In genomic region chr6:92943057-92943781, GRCm38 (mm10) we compare ENCODE assay signal across 9 mouse cellular contexts. TPM values are rescaled to one million over a fixed set of nuclear protein-coding genes. Genes with fewer than 3 reads are reported as not detected.
DNase-seq lines count a peak whose midpoint lies in the region; ATAC-seq lines count a peak whose summit lies in the region.
"Had no signal": no experiment of that assay in that cellular context is flagged by ENCODE, and none has a peak within 500 bp of the region (broad histone marks: within the 10 kb centered on the region; RNA-seq: fewer than 3 reads in every experiment).

Adamts9 (minus strand) TSS chr6:92943492.

- no peak within 1 kb of the TSS for H3K27ac ChIP-seq in hindbrain, embryonic 14.5 days

- H3K4me1 ChIP-seq in hindbrain, embryonic 14.5 days (replicated peaks; ENCODE audit: control insufficient read depth, insufficient read depth, low read length): peaks cover 31% of the 10 kb centered on the region

- peaks cover 66% of the 10 kb centered on the region for H3K27me3 ChIP-seq in hindbrain, embryonic 14.5 days (ENCODE audit: control insufficient read depth, insufficient read depth, low read length)

- peak; percentile 92 for DNase-seq in ZHBTc4 (ENCODE audit: low read depth, low spot score)
- DNase-seq in cerebellum, postnatal 25 days: peak; percentile 21 to 40
- DNase-seq in gastrocnemius, postnatal 10 days: peak; percentile 83
- DNase-seq in hindbrain, embryonic 14.5 days (ENCODE audit: low spot score): peak; percentile 41
- peak; percentile 46 to 91 for DNase-seq in left cerebral cortex, postnatal 10 days (ENCODE audit: extremely low spot score in 1 of 2, low spot score in 2 of 2)
- peak; percentile 73 for DNase-seq in skeletal muscle tissue, adult 2 months (ENCODE audit: low read depth, low spot score)

- peak within 1 kb of the TSS; percentile 56 for H3K9ac ChIP-seq in hindbrain, embryonic 14.5 days

- no peaks in the 10 kb centered on the region for H3K36me3 ChIP-seq in hindbrain, embryonic 14.5 days (replicated peaks; ENCODE audit: control insufficient read depth, insufficient read depth)

- intact Hi-C loops in left cerebral cortex, postnatal 10 days (cut with DNase I): loop anchor here (5.0 to 10.0 kb wide), 2 partner anchors 158 to 499 kb away; no protein-coding TSS in a partner anchor

- H3K9me3 ChIP-seq in hindbrain, embryonic 14.5 days (ENCODE audit: control insufficient read depth, low read length): peaks cover 8% of the 10 kb centered on the region; the same call in 1 of the 2 replicates

- peak within 1 kb of the TSS; percentile 95 for H3K4me2 ChIP-seq in hindbrain, embryonic 14.5 days (replicated peaks)

- ATAC-seq in hindbrain, embryonic 14.5 days (ENCODE audit: low FRiP score): peak; percentile 80
- ATAC-seq in megakaryocyte progenitor cell, adult 5-6 weeks (replicated peaks; ENCODE audit: poor library complexity): 0 out of 2 replicates have a peak, but pooled peaks have one; percentile 16
- no peak for ATAC-seq in megakaryocyte-erythroid progenitor cell, adult 5-6 weeks (replicated peaks; ENCODE audit: low FRiP score, low TSS enrichment, poor library complexity, severe bottlenecking)

- H3K4me3 ChIP-seq in hindbrain, embryonic 14.5 days (replicated peaks; ENCODE audit: low read length): peak within 1 kb of the TSS; percentile 43

- 0% methylated on average over 64 of the region's 68 CpGs for WGBS in hindbrain, embryonic 14.5 days

RNA-seq across cellular contexts. Expression of gene Adamts9, which starts in this region (rescaled TPM):
- 10 to 100 TPM; 17.8 to 27.5 TPM for total RNA-seq in gastrocnemius, postnatal 10 days (2021)
- polyA plus RNA-seq in hindbrain, embryonic 14.5 days (2014; fragmentation: Nextera tagmentation; extraction: Ambion mirVana): 1.4 and 2.1 TPM in 2 replicates
- total RNA-seq in left cerebral cortex, postnatal 10 days (2021): 1 to 10 TPM; 5.7 to 7.9 TPM
- not detected in 2 replicates for total RNA-seq in megakaryocyte progenitor cell, adult 5-6 weeks (2015)
- not detected in 2 replicates for total RNA-seq in megakaryocyte progenitor cell, adult 5-6 weeks (2017)
- total RNA-seq in megakaryocyte-erythroid progenitor cell, adult 5-6 weeks (2014; fragmentation: Nextera tagmentation): not detected in 2 replicates
- not detected in 2 replicates for total RNA-seq in megakaryocyte-erythroid progenitor cell, adult 5-6 weeks (2017)
- polyA plus RNA-seq: erythroblast, embryonic 14.5 days had no signal

Comparison
In these comparisons a context has a peak if more than half of its experiments do, and no peak if none do; other contexts are left out.
1. RNA of gene Adamts9 (total RNA-seq): 17.8 to 27.5 TPM in gastrocnemius, postnatal 10 days and 5.7 to 7.9 TPM in left cerebral cortex, postnatal 10 days; not detected in megakaryocyte-erythroid progenitor cell, adult 5-6 weeks and not detected in megakaryocyte progenitor cell, adult 5-6 weeks; every median in the first group is over 4 times any median in the second.
2. Peak in ATAC-seq in megakaryocyte progenitor cell, adult 5-6 weeks; RNA of the gene not detected or under 1 TPM.
3. DNase-seq: peak in every context shown above with its lines; median percentile 92 in ZHBTc4; 83 in gastrocnemius, postnatal 10 days; 73 in skeletal muscle tissue, adult 2 months; 68 in left cerebral cortex, postnatal 10 days; 41 in hindbrain, embryonic 14.5 days; 30 in cerebellum, postnatal 25 days.